Mouse (Mus musculus) monocyte, adult 5-6 weeks (primary cell): ENCODE results near the gene Zfp112. TPM values are rescaled to one million over a fixed set of nuclear protein-coding genes. Genes with fewer than 3 reads are reported as not detected.

Source experiments
- ATAC-seq: fragments of 153-309, 156-312 bp; replicated peaks from 2 replicates; pipeline ENCODE4 v1.8.0; 2017; ENCODE audit warnings: mild to moderate bottlenecking; ENCODE audit not compliant: low TSS enrichment, insufficient number of reproducible peaks, severe bottlenecking, poor library complexity, low FRiP score
- total RNA-seq: library from RNA; stranded (forward); fragments of 200-1000, 200-491, 200-594 nt; gene quantifications from 3 replicates; pipeline ENCODE4 v1.2.3, GENCODE M21; 2017

The Zfp112 gene
- total RNA-seq, 1 experiment from 2014 or later: 4.1 TPM

DNA sequence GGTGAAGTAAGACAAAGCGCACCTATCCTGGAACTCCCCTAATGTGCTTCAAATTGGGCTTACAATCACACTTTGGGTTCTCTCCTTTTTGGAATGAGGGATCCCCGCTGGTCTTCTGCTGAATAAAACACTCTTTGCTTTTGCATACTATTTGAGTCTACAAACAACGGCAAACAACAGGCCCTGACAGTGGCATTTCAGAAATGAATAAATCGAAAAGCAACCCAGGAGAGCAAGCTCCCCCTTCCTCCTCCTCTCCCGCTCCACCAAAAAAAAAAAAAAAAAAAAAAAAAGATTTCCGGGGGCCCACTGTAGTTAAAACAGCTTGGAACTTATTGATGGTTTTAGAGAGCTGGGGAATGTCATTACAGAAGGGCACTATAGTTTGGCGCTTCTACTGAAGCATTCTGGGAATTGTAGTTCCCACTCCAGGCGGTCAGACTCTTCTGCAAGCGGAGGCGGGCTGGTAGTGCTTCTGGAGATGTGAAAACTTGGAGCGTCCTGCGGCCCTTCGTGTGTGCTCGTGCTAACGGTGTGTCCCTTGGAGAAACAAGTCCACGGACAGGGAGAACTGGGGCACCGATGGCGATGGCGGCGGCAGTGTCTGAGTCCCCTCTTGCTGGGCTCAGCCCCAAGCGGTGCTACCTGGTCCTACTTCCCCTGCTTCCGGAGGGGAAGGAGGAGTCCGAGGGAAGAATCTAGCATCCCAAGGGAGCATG, 62.7 kb downstream of the Zfp112 start, which contains the start of gene Zfp114:
Zfp114 (plus strand) TSS at position 443 of the 719 bp plus-strand sequence.
- ATAC-seq: peak; percentile 31; the same call in 1 of the 2 replicates

GRCm38 (mm10) chr7:24175337-24175711, 63.2 kb downstream of the Zfp112 start:
- no peak for ATAC-seq

Other genes with a start within 250 kb of the Zfp112 start
- not detected in 3 replicates for gene Vmn1r177, start 245.9 kb upstream of the Zfp112 start, total RNA-seq
- gene Vmn1r178, start 220.3 kb upstream of the Zfp112 start, total RNA-seq: not detected in 3 replicates
- not detected in 3 replicates for gene Vmn1r179, start 185.3 kb upstream of the Zfp112 start, total RNA-seq
- not detected in 3 replicates for gene Vmn1r180, start 161.7 kb upstream of the Zfp112 start, total RNA-seq
- gene Vmn1r181, start 137.7 kb upstream of the Zfp112 start, total RNA-seq: not detected in 3 replicates
- not detected in 3 replicates for gene V1rd19, start 110.6 kb upstream of the Zfp112 start, total RNA-seq
- gene Vmn1r183, start 59.1 kb upstream of the Zfp112 start, total RNA-seq: not detected in 3 replicates
- 15.0 to 29.2 TPM (median 15.3 TPM) in 3 replicates for gene Zfp180, start 30.4 kb upstream of the Zfp112 start, total RNA-seq
- 4.9 to 11.2 TPM (median 7.6 TPM) in 3 replicates for gene Zfp235, start 21.9 kb downstream of the Zfp112 start, total RNA-seq
- 0.68 TPM in 1 of 3 replicates, not detected in the others for gene Zfp114, start 62.7 kb downstream of the Zfp112 start, total RNA-seq
- gene Zfp111, start 99.1 kb downstream of the Zfp112 start, total RNA-seq: 1.7 to 4.3 TPM (median 2.3 TPM) in 3 replicates
- gene Zfp109, start 125.2 kb downstream of the Zfp112 start, total RNA-seq: 1.6 to 2.7 TPM (median 1.8 TPM) in 3 replicates
- gene Zfp108, start 142.5 kb downstream of the Zfp112 start, total RNA-seq: 0.87 to 1.5 TPM in 2 of 3 replicates, not detected in the other
- gene Zfp93, start 158.1 kb downstream of the Zfp112 start, total RNA-seq: 1.4 TPM in 1 of 3 replicates, not detected in the others
- 4.6 to 11.1 TPM (median 5.2 TPM) in 3 replicates for gene Zfp61, start 188.9 kb downstream of the Zfp112 start, total RNA-seq
- gene Zfp94, start 204.4 kb downstream of the Zfp112 start, total RNA-seq: 2.4 to 4.6 TPM (median 4.5 TPM) in 3 replicates
- 2.3 TPM in 1 of 3 replicates, not detected in the others for gene Tescl, start 221.6 kb downstream of the Zfp112 start, total RNA-seq
- gene Lypd5, start 236.9 kb downstream of the Zfp112 start, total RNA-seq: not detected in 3 replicates